Mouse (Mus musculus) left cerebral cortex, adult 2 months (tissue): ENCODE measurements around the gene Cacna1i. TPM values are rescaled to one million over a fixed set of nuclear protein-coding genes. Genes with fewer than 3 reads are reported as not detected.

Source experiments
- DNase-seq, 2 experiments: peaks; one replicate each; pipeline ENCODE4 v3.0.0; 2021 to 2022; ENCODE audit warnings: low spot score in 2 of 2, mixed read lengths in 1 of 2; ENCODE audit errors: extremely low spot score in 1 of 2
- H3K27ac ChIP-seq: fragments of 200-600 bp; 2 replicates; pipeline ENCODE4 v1.8.1; 2022
- H3K4me3 ChIP-seq: fragments of 200-600 bp; 2 replicates; pipeline ENCODE4 v1.8.1; 2022
- CTCF ChIP-seq: fragments of 200-600 bp; IDR thresholded peaks from 2 replicates; pipeline ENCODE4 v1.8.1; 2022; ENCODE audit warnings: antibody characterized with exemption, mild to moderate bottlenecking, moderate library complexity
- intact Hi-C: fragments of 180-260 bp; cut with DNase I; formaldehyde crosslinking; loops from one replicate; pipeline ENCODE4 v1.15.1; 2025
- total RNA-seq, 2 experiments: library from RNA; stranded (reverse); gene quantifications; 2 replicates each; pipeline ENCODE4 v1.2.3; 2021

Cacna1i gene
- total RNA-seq, 2 experiments from 2014 or later: 72.7 to 75.9 TPM

DNA sequence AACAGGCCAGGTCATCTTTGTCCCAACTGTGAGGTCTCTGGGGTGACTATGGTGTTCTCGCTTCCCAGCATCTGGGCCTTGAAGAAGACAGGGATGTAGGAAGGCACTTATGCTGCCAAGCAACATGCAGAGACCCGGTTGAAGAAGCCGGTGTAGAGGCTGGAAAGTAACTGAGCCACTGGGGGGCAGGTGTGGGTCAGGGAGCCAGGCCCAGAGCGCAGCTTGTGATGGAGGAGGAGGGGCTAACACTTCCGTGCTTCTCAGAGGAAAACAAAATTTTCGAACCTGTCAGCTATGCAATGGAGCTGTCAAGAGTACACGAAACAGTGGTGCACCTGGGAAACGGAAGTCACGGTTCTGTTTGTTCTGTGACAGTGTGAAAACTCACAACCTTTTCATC, 9.9 kb upstream of the Cacna1i start:
- Histone ChIP-seq H3K4me3 (no peak overlapping the region), H3K27ac (no peak overlapping the region; the same call in 1 of the 2 replicates)
- intact Hi-C loops: no loop called here
- DNase-seq: no peak
- peak; percentile 20 for TF ChIP-seq CTCF

DNA sequence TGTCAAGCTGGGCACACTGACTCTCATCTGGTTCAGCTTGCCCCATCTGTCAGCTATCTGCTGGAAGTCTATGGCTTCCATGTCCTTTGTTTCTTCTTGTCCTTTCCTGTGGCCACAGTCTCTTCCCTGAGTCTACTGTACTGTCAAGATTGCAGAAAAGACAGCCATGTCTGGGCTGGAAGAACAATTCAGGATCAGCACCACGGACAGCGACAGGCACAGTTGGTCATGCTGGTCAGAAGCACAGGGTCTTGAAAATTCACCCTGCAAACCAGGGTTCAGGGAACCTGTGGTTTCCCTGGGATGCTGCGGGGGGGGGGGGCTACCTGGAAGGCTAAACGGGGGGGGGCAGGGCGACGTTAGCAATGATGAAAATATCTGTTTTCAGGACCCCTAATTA, 9.4 kb upstream of the Cacna1i start:
- DNase-seq: no peak
- Histone ChIP-seq H3K4me3 (no peak overlapping the region), H3K27ac (peak overlapping the region; percentile 88)
- no peak for TF ChIP-seq CTCF
- intact Hi-C loops: no loop called here

DNA sequence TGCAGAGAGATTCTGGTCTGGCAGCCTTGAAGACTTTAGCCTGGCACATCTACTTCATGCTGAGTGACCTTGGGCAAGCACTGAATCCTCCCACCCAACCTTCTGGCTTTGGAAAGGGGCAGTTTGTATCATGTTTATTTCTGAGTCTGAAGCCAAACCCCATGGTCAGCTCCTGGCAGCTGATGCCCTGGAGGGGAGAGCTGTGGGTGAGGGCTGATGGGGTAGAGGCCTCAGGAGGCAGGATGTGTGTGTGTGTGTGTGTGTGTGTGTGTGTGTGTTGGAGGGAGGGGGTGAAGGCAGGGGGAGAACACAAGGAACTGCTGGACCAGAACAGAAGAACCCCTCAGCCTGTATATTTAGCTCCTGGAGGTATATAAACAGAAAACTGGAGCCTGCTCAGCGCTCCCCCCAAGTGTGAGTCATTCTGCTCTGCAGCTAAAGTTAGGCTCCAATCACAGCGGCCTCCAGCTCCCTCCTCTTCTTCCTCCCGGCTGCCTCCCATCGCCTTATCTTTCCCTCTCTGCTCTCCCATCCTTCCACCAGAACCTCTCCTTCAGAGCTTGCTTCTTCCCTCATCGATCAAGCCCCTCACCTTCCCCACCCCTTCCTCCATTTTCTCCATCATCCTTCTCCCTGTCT, 8.8 kb upstream of the Cacna1i start:
- TF ChIP-seq CTCF: no peak
- peak overlapping the region; percentile 34 for H3K4me3 ChIP-seq
- H3K27ac ChIP-seq: peak overlapping the region; percentile 90
- intact Hi-C loops: no loop called here
- peak; percentile 67 to 72 for DNase-seq

DNA sequence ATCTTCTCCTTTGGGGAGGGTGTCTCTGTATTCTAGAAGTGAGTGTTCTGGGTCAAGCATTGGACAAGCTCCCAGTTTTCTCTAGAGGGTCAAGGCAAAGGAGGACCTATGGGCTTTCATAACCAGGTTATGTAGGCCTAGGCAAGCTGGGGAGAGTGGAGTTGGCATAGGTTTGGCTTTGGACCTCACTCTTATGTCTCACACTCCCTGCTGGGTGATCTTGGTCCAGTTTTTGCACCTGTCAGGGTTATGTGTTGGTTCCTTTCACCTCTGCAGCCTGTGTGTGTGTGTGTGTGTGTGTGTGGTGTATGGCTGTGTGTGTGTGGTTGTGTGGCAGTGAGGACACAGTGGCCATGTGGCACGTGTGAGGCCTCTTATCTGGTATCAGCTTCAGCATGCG, 8.0 kb upstream of the Cacna1i start:
- peak overlapping the region; percentile 90 for H3K27ac ChIP-seq
- peak overlapping the region; percentile 34 for H3K4me3 ChIP-seq
- TF ChIP-seq CTCF: no peak
- intact Hi-C loops: no loop called here
- no peak for DNase-seq

DNA sequence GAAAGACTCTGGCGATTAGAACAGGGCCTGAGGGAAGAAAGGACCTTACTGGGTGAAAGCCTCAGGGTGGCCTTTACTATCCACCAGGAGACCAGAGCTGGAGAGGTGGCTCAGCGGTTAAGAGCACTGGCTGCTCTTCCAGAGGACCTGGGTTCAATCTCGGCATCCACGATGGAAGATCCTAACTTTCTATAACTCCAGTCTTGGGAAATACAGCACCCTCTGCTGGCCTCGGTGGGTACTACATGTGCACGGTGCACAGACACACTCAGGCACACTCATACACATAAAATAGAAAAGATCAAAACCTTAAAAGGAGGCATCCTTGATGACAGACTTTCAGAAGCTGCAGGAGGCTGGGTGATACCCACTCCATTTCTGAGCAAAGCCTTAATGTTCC, 6.4 kb upstream of the Cacna1i start:
- TF ChIP-seq CTCF: peak; percentile 68
- Histone ChIP-seq H3K27ac (no peak overlapping the region), H3K4me3 (no peak overlapping the region)
- DNase-seq: no peak
- intact Hi-C loops: no loop called here

DNA sequence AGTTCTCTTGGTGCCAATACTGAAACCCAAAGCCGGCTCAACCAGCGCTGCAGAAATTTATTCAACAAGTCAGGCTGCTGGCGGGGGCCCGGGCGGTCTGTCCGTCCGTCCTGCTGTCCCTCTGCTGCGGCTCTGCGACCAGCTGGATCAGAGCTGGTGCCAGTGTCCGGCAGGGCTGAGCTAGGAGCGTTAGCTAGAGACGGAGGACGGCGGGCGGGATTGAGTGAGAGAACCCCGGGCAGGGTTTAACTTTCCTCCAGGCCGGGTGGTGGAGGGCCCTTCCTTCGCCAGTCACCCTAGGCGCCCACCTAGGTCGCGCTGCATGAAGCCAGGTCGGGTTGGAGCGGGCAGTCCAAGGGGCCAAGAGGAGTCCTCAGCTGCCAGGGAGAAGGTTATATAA, 998 bp downstream of the Cacna1i start:
- intact Hi-C loops: loop anchor here (5.0 kb wide), 3 partner anchors 214 to 344 kb away; no protein-coding TSS in a partner anchor
- H3K4me3 ChIP-seq: peak overlapping the region; percentile 65
- peak overlapping the region; percentile 86 for H3K27ac ChIP-seq
- DNase-seq: peak; percentile 30 to 46
- no peak for TF ChIP-seq CTCF

DNA sequence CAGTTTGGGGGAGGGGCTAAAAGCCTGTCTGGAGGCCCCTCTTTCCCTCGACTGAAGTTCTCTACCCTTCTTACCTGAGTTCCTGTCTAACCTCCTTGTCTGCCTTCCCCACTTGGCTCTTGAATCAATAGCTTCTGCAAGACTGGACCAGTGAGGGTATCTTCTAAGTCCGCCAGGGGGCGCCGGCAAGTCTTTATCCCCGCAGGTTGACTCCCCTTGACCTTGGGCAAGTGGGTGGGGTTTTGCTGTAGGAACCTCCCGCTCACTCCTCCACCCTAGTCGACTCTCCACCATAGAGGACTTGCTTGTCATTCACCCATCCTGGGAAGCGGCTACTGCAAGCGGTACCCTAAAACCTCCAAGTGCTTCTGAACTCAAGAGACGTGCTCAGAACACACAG, 2.4 kb downstream of the Cacna1i start:
- intact Hi-C loops: loop anchor here (5.0 kb wide), 3 partner anchors 213 to 343 kb away; no protein-coding TSS in a partner anchor
- Histone ChIP-seq H3K4me3 (peak overlapping the region; percentile 65), H3K27ac (peak overlapping the region; percentile 63)
- DNase-seq: peak; percentile 76 to 79
- peak; percentile 75 for TF ChIP-seq CTCF

DNA sequence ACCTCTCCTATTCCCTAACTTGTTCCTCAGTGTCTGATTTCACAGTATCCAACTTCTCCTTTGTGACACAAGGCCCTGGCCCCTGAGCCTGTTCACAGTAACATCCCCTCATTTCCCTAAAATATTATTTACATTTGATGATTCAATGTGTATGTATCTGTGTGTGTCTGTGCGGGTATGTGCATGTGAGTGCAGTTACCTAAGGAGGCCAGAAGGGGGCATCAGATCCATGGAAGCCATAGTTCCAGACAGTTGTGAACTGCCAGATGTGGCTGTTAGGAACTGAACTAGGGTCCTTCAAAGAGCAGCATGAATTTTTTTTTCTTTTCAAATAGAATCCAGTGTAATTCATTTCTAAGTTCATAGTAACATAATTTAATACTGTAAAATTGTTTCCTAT, 10.1 kb downstream of the Cacna1i start:
- Histone ChIP-seq H3K27ac (no peak overlapping the region), H3K4me3 (no peak overlapping the region)
- no peak for DNase-seq
- TF ChIP-seq CTCF: peak; percentile 37
- intact Hi-C loops: no loop called here

DNA sequence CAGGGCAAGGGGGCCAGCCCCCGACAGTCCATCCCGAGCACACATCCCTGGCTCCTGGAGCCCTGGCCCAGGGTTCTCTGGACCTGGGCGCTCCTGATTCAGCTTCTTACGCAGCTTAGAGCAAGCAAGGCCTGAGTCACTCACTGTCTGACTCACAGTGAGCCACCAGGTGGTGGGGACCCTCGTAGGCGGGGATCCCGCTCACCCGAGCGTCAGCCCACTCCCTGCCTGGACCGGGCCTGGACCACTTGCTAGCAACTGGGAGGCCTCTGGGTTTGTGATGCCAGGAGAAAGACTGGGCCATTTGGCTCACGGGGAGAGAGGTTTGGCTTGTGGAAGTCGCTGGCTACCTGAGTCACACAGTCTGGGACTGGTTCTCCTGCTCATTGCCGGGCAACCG, 16.7 kb downstream of the Cacna1i start:
- intact Hi-C loops: no loop called here
- H3K4me3 ChIP-seq: no peak overlapping the region
- TF ChIP-seq CTCF: no peak
- no peak overlapping the region; the same call in 1 of the 2 replicates for H3K27ac ChIP-seq
- DNase-seq: peak; percentile 54 to 74

DNA sequence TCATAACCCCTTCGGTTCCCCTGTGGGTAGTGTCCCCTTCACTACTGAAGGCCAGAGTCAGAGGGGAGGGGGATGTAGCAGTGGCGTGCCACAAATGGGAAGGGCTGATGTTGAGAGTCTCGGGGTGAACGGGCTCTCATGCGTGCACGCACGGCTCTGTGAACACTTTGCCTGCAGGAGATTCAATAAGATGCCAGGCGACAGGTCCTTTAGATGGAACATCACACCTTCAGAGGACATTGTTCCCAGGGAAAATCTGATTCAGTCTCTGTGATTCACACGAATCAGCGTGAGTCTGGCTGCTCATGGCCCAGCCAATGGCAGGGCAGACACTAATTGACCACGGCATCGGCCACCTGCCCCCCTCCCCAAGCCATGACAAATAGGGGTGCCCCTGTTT, 17.1 kb downstream of the Cacna1i start:
- H3K27ac ChIP-seq: no peak overlapping the region; the same call in 1 of the 2 replicates
- no peak for TF ChIP-seq CTCF
- intact Hi-C loops: no loop called here
- H3K4me3 ChIP-seq: no peak overlapping the region
- no peak for DNase-seq

DNA sequence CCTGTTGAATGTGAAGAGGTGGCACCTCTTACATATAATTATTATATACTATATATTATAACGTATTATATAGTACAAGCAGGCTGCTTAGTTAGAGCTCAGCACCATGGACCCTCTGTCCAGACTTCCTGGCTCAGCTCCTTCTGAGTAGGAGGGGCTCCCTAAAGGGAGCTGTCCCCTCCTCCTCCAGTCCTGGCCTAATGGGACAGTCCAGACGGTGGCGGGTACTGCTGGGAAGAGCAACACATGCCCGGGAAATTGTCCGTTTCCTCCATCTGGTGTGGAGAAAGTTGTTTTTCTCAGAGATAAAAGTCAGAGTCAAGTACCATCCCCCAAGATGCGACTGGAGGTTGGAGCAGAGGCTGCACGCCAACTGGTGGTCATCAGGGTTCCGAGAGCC, 19.1 kb downstream of the Cacna1i start:
- H3K4me3 ChIP-seq: no peak overlapping the region
- intact Hi-C loops: no loop called here
- no peak for TF ChIP-seq CTCF
- DNase-seq: no peak
- no peak overlapping the region for H3K27ac ChIP-seq

DNA sequence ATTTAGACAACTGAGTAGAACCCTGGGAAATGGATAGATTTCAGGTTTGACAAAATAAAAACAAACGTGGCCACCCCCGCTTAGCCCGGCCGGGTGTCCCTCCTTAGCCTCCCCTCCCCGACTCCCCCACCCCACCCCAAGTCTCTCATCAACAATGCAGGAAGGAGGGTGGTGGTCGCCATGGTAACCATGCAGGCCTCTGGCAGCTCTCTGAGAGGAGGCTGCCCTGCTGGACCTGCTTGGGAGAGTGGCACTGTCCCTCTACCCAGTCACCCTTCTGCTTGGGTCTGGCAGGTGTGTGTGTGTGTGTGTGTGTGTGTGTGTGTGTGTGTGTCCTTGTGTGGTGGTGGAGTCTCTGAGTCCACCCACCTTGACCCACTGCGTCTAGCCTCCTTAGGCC, 27.7 kb downstream of the Cacna1i start:
- no peak for TF ChIP-seq CTCF
- no peak overlapping the region for H3K4me3 ChIP-seq
- intact Hi-C loops: no loop called here
- no peak for DNase-seq
- no peak overlapping the region for H3K27ac ChIP-seq

DNA sequence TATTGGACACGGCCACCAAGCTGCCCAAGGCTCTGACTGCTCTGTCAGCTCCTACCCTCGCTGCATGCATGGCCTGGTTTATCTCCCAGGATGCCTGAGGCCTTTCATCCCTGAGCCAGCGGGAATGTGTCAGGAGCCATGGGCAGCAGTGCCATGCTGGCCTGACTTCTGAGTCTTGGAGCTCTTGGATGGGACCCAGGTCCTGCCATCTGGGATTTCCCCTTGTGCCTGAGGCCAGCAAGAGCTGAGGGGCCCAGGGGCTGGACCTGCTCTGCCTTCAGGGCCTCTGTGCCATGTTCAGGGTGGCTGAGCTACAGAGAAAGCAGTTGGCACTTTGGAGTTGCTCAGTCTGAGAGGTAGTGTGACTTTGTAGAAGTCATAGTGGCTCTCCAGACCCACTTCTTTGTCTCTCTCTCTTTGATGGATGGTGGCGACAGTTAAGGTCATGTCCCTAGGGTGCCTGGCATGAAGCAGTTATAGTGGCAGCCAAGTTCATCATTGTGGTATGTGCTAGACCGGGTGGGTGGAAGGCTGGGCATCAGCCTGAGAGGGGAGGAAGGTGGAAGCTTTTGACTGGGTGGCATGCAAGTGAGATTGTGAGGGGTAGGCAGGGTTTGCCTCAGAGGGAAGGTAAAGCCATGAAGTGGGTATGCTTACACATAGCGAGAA, 30.1 kb downstream of the Cacna1i start:
- DNase-seq: no peak
- intact Hi-C loops: no loop called here
- no peak overlapping the region for H3K27ac ChIP-seq
- TF ChIP-seq CTCF: no peak
- no peak overlapping the region for H3K4me3 ChIP-seq
